Mouse (Mus musculus): Measurements from ENCODE around the gene Plscr4. TPM values are rescaled to one million over a fixed set of nuclear protein-coding genes. Genes with fewer than 3 reads are reported as not detected.

Plscr4 gene
- total and polyA plus RNA-seq, 2 experiments from 2014 or later: 1.7 to 3.0 TPM

GRCm38 (mm10) chr9:92481663-92482062 lies 24.5 kb downstream of the Plscr4 start:
- Histone ChIP-seq H3K27ac (ENCODE audit: low read depth, low read length) (no peak overlapping the region), H3K4me3 (ENCODE audit: low read depth, low read length) (no peak overlapping the region), H3K9ac (no peak overlapping the region), H3K9me3 (ENCODE audit: low read length) (no peaks in the 10 kb centered on the region), H3K36me3 (ENCODE audit: insufficient read depth) (no peaks in the 10 kb centered on the region), H3K27me3 (ENCODE audit: insufficient read depth, low read length) (no peaks in the 10 kb centered on the region), H3K4me1 (ENCODE audit: insufficient read depth) (no peaks in the 10 kb centered on the region), H3K4me2 (ENCODE audit: low read depth) (no peak overlapping the region)
- DNase-seq (no peak), ATAC-seq (no peak)
- WGBS: 92% methylated on average over 2 of the region's 2 CpGs
- no peak for TF ChIP-seq CTCF (IDR thresholded peaks at IDR 0.05; ENCODE audit: low read depth)

- DNase-seq: no peak
- H3K9ac ChIP-seq: no peak overlapping the region
- no peaks in the 10 kb centered on the region for H3K36me3 ChIP-seq (ENCODE audit: insufficient read depth)
- H3K4me2 ChIP-seq (ENCODE audit: low read depth): no peak overlapping the region
- no peak overlapping the region for H3K4me3 ChIP-seq (ENCODE audit: low read depth, low read length)
- no peak for TF ChIP-seq CTCF (IDR thresholded peaks at IDR 0.05; ENCODE audit: low read depth)
- H3K27ac ChIP-seq (ENCODE audit: low read depth, low read length): no peak overlapping the region
- 90% methylated on average over 4 of the region's 4 CpGs for WGBS
- H3K9me3 ChIP-seq (ENCODE audit: low read length): no peaks in the 10 kb centered on the region
- no peak for ATAC-seq
- no peaks in the 10 kb centered on the region for H3K4me1 ChIP-seq (ENCODE audit: insufficient read depth)
- no peaks in the 10 kb centered on the region for H3K27me3 ChIP-seq (ENCODE audit: insufficient read depth, low read length)
Observed at GRCm38 (mm10) chr9:92482551-92482950, 25.4 kb downstream of the Plscr4 start.

- Histone ChIP-seq H3K27me3 (ENCODE audit: insufficient read depth, low read length) (no peaks in the 10 kb centered on the region), H3K4me1 (ENCODE audit: insufficient read depth) (no peaks in the 10 kb centered on the region), H3K4me3 (ENCODE audit: low read depth, low read length) (no peak overlapping the region), H3K9me3 (ENCODE audit: low read length) (no peaks in the 10 kb centered on the region), H3K27ac (ENCODE audit: low read depth, low read length) (no peak overlapping the region), H3K36me3 (ENCODE audit: insufficient read depth) (no peaks in the 10 kb centered on the region), H3K9ac (no peak overlapping the region), H3K4me2 (ENCODE audit: low read depth) (no peak overlapping the region)
- ATAC-seq (no peak), DNase-seq (no peak)
- no peak for TF ChIP-seq CTCF (IDR thresholded peaks at IDR 0.05; ENCODE audit: low read depth)
- WGBS: 89% methylated on average over 7 of the region's 7 CpGs
Observed at GRCm38 (mm10) chr9:92484710-92485267, 27.6 kb downstream of the Plscr4 start.

GRCm38 (mm10) chr9:92489857-92490256 lies 32.7 kb downstream of the Plscr4 start:
- WGBS: 75% methylated on average over 7 of the region's 7 CpGs
- H3K9ac ChIP-seq: no peak overlapping the region
- no peaks in the 10 kb centered on the region for H3K4me1 ChIP-seq (ENCODE audit: insufficient read depth)
- ATAC-seq: no peak
- no peak overlapping the region for H3K4me2 ChIP-seq (ENCODE audit: low read depth)
- H3K27ac ChIP-seq (ENCODE audit: low read depth, low read length): no peak overlapping the region
- no peaks in the 10 kb centered on the region for H3K27me3 ChIP-seq (ENCODE audit: insufficient read depth, low read length)
- no peaks in the 10 kb centered on the region for H3K9me3 ChIP-seq (ENCODE audit: low read length)
- H3K4me3 ChIP-seq (ENCODE audit: low read depth, low read length): no peak overlapping the region
- no peaks in the 10 kb centered on the region for H3K36me3 ChIP-seq (ENCODE audit: insufficient read depth)
- DNase-seq: no peak
- no peak for TF ChIP-seq CTCF (IDR thresholded peaks at IDR 0.05; ENCODE audit: low read depth)

- DNase-seq: no peak
- Histone ChIP-seq H3K27ac (ENCODE audit: low read depth, low read length) (no peak overlapping the region), H3K4me2 (ENCODE audit: low read depth) (no peak overlapping the region), H3K9ac (no peak overlapping the region), H3K4me1 (ENCODE audit: insufficient read depth) (no peaks in the 10 kb centered on the region), H3K4me3 (ENCODE audit: low read depth, low read length) (no peak overlapping the region), H3K36me3 (ENCODE audit: insufficient read depth) (no peaks in the 10 kb centered on the region), H3K9me3 (ENCODE audit: low read length) (no peaks in the 10 kb centered on the region), H3K27me3 (ENCODE audit: insufficient read depth, low read length) (no peaks in the 10 kb centered on the region)
- TF ChIP-seq CTCF (IDR thresholded peaks at IDR 0.05; ENCODE audit: low read depth): no peak
- ATAC-seq: no peak
- WGBS: 58% methylated on average over 3 of the region's 3 CpGs
Observed at GRCm38 (mm10) chr9:92490319-92490718, 33.1 kb downstream of the Plscr4 start.

- no peaks in the 10 kb centered on the region for H3K9me3 ChIP-seq (ENCODE audit: low read length)
- no peaks in the 10 kb centered on the region for H3K27me3 ChIP-seq (ENCODE audit: insufficient read depth, low read length)
- DNase-seq (no peak), ATAC-seq (no peak)
- no peak overlapping the region for H3K27ac ChIP-seq (ENCODE audit: low read depth, low read length)
- no peak overlapping the region for H3K4me3 ChIP-seq (ENCODE audit: low read depth, low read length)
- 81% methylated on average over 2 of the region's 2 CpGs for WGBS
- no peak for TF ChIP-seq CTCF (IDR thresholded peaks at IDR 0.05; ENCODE audit: low read depth)
- no peak overlapping the region for H3K9ac ChIP-seq
- no peak overlapping the region for H3K4me2 ChIP-seq (ENCODE audit: low read depth)
- H3K4me1 ChIP-seq (ENCODE audit: insufficient read depth): no peaks in the 10 kb centered on the region
- H3K36me3 ChIP-seq (ENCODE audit: insufficient read depth): no peaks in the 10 kb centered on the region
Observed at GRCm38 (mm10) chr9:92491274-92491673, 34.1 kb downstream of the Plscr4 start.

- Histone ChIP-seq H3K9me3 (ENCODE audit: low read length) (no peaks in the 10 kb centered on the region), H3K27ac (ENCODE audit: low read depth, low read length) (no peak overlapping the region), H3K9ac (no peak overlapping the region), H3K4me3 (ENCODE audit: low read depth, low read length) (no peak overlapping the region), H3K27me3 (ENCODE audit: insufficient read depth, low read length) (no peaks in the 10 kb centered on the region), H3K4me2 (ENCODE audit: low read depth) (no peak overlapping the region), H3K36me3 (ENCODE audit: insufficient read depth) (no peaks in the 10 kb centered on the region), H3K4me1 (ENCODE audit: insufficient read depth) (no peaks in the 10 kb centered on the region)
- DNase-seq (peak; percentile 78), ATAC-seq (peak; percentile 60; the same call in 1 of the 2 replicates)
- WGBS: 32% methylated on average over 12 of the region's 12 CpGs
- TF ChIP-seq CTCF (IDR thresholded peaks at IDR 0.05; ENCODE audit: low read depth): peak; percentile 78
Observed at GRCm38 (mm10) chr9:92499710-92500410, 42.7 kb downstream of the Plscr4 start.

All from forebrain, postnatal 0 days (tissue).